Mouse (Mus musculus): ENCODE results near the gene Bud31. TPM values are rescaled to one million over a fixed set of nuclear protein-coding genes. Genes with fewer than 3 reads are reported as not detected.

The Bud31 gene
- polyA plus RNA-seq, 1 experiment from 2014 or later, result 186 TPM

DNA sequence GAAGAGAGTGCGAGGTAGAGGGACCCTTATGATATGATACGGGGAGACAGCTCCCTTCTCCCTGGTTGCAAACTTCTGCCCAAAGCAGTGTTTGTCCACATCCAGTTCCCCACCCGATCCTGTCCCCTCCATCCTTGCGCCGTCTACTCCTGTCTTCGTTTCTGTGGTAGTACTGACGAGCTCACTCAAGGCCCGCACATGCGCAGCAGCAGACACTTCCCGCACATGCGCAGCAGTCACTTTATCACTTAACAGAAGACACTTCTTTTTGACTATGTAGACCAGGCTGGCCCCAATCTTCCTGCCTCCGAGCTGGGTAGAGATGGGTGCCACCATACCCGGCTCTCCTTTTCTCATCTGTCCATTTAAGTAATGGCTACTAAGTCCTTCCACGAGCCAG is 21.2 kb downstream of the Bud31 start:
- peaks cover 5% of the 10 kb centered on the region; the same call in 1 of the 2 replicates for H3K4me1 ChIP-seq (replicated peaks; ENCODE audit: insufficient read depth, low read length)
- peaks cover 40% of the 10 kb centered on the region; the same call in 1 of the 2 replicates for H3K36me3 ChIP-seq (ENCODE audit: insufficient read depth, low read length)
- no peaks in the 10 kb centered on the region for H3K9me3 ChIP-seq (replicated peaks; ENCODE audit: low read length)
- no peak overlapping the region for H3K9ac ChIP-seq (ENCODE audit: low read depth, low read length)
- H3K27ac ChIP-seq, result no peak overlapping the region
- DNase-seq (ENCODE audit: low spot score) (no peak), ATAC-seq (replicated peaks; ENCODE audit: low FRiP score, low read depth) (no peak)
- H3K27me3 ChIP-seq (ENCODE audit: insufficient read depth, low read length), result no peaks in the 10 kb centered on the region
- 96% methylated on average over 14 of the region's 14 CpGs for WGBS
- no peak overlapping the region for H3K4me3 ChIP-seq (replicated peaks; ENCODE audit: low read depth, low read length)
- no peak for TF ChIP-seq CTCF (IDR thresholded peaks at IDR 0.05; ENCODE audit: low read depth)
- no peak overlapping the region for H3K4me2 ChIP-seq (ENCODE audit: low read length)

DNA sequence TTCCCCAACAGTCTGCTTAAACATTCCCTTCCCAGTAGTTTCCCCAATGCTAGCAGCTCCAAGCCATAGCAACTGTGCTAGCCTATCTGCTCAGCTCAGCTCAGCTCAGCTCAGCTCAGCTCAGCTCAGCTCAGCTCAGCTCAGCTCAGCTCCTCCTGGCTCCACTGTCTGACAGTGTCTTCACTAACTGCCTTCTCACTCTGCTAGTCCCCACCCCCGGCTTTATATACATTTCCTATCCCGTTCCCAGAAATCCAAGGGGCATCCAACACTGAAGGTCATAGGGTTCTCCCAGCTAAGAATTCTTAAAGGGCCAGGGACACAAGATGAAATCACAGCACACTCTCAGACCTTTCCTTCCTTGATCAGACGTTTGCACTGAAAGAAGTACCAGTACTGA is 24.5 kb downstream of the Bud31 start:
- Histone ChIP-seq H3K27me3 (ENCODE audit: insufficient read depth, low read length) (no peaks in the 10 kb centered on the region), H3K9ac (ENCODE audit: low read depth, low read length) (no peak overlapping the region)
- DNase-seq (ENCODE audit: low spot score), result peak; percentile 40

DNA sequence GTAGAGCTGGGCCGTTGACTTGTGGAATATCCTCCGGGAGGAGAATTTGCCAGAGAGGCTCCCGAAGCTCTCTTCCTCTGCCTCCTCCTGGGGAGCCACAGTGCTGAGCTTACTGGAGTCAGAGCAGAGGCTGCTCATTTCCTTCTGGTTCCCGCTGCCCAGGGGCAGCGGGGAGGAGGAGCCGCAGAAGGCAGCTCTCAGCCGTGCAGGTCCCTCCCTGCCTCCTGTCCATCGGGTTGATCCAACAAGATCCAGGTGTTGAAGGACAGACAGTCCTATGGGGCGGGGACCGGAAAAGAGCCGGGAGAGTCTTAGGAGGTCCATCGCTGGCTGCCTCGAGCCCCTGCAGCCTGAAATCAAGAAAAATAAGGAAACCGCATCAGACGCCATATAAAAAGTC is 25.0 kb downstream of the Bud31 start:
- H3K4me2 ChIP-seq (ENCODE audit: low read length), result no peak overlapping the region
- peak overlapping the region; percentile 5; the same call in 1 of the 2 replicates for H3K27ac ChIP-seq
- DNase-seq (ENCODE audit: low spot score) (no peak), ATAC-seq (replicated peaks; ENCODE audit: low FRiP score, low read depth) (no peak)
- H3K4me3 ChIP-seq (replicated peaks; ENCODE audit: low read depth, low read length), result no peak overlapping the region
- H3K36me3 ChIP-seq (ENCODE audit: insufficient read depth, low read length), result 0 out of 2 replicates have a peak, but pooled peaks cover 19% of the 10 kb centered on the region
- peaks cover 12% of the 10 kb centered on the region for H3K4me1 ChIP-seq (replicated peaks; ENCODE audit: insufficient read depth, low read length)
- WGBS, result 80% methylated on average over 15 of the region's 15 CpGs
- no peaks in the 10 kb centered on the region for H3K27me3 ChIP-seq (ENCODE audit: insufficient read depth, low read length)
- no peaks in the 10 kb centered on the region for H3K9me3 ChIP-seq (replicated peaks; ENCODE audit: low read length)
- no peak for TF ChIP-seq CTCF (IDR thresholded peaks at IDR 0.05; ENCODE audit: low read depth)
- no peak overlapping the region for H3K9ac ChIP-seq (ENCODE audit: low read depth, low read length)

More for the DNA sequence above, 24.5 kb downstream of the Bud31 start:
- Histone ChIP-seq H3K4me2 (ENCODE audit: low read length) (peak overlapping the region; percentile 5; the same call in 1 of the 2 replicates), H3K4me3 (replicated peaks; ENCODE audit: low read depth, low read length) (no peak overlapping the region), H3K4me1 (replicated peaks; ENCODE audit: insufficient read depth, low read length) (peaks cover 12% of the 10 kb centered on the region), H3K27ac (peak overlapping the region; percentile 5; the same call in 1 of the 2 replicates), H3K36me3 (ENCODE audit: insufficient read depth, low read length) (0 out of 2 replicates have a peak, but pooled peaks cover 21% of the 10 kb centered on the region), H3K9me3 (replicated peaks; ENCODE audit: low read length) (no peaks in the 10 kb centered on the region)
- TF ChIP-seq CTCF (IDR thresholded peaks at IDR 0.05; ENCODE audit: low read depth), result no peak
- WGBS, result 44% methylated on average over 3 of the region's 3 CpGs
- ATAC-seq (replicated peaks; ENCODE audit: low FRiP score, low read depth), result no peak

DNA sequence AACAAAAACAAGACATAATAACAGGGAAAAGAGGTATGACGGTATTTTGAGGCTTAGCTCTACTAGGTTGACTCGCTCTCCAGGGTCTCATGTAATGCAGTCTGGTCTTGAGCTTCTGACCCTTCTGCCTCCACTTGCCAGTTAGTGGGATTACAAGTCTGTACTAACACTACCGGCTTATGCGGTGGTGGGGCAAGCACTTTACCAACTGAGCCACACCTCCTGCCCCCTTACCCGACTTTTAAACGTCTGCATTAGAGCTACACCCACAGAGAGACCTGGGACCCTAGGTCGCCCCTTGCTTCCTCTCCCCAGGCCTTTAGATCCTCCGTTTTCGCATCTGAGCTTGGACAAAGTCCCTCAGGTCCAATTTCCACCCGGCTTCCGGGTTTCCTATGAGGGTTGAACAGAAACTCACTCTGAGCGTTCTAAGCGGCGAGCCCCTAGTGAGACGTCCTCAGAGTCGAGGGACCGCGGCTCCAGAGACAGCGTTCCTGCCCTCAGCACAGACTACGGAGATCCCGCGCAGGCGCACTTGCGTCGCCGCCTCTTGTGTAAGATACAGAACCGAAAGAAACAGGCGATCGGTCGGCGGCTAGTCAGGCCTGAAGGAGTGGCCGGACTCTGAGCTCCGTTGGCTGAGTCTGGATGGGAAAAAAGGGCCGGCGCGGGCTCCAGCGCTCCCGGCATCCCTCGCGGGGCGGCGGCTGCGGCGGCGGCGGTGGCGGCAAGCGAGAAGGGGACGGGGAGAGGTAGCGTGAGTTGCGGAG is 26.6 kb downstream of the Bud31 start, which contains the start of the genes Ptcd1 and Cpsf4:
Ptcd1 (minus strand) TSS at position 573 of the 770 bp plus-strand sequence.
Cpsf4 (plus strand) TSS at position 678 of the 770 bp plus-strand sequence.
- peak within 1 kb of the TSS; percentile 92 for H3K4me2 ChIP-seq (ENCODE audit: low read length)
- no peaks in the 10 kb centered on the region for H3K9me3 ChIP-seq (replicated peaks; ENCODE audit: low read length)
- TF ChIP-seq CTCF (IDR thresholded peaks at IDR 0.05; ENCODE audit: low read depth), result no peak
- H3K4me1 ChIP-seq (replicated peaks; ENCODE audit: insufficient read depth, low read length), result peaks cover 12% of the 10 kb centered on the region
- peak within 1 kb of the TSS; percentile 96 for H3K9ac ChIP-seq (ENCODE audit: low read depth, low read length)
- H3K27me3 ChIP-seq (ENCODE audit: insufficient read depth, low read length), result no peaks in the 10 kb centered on the region
- 0 out of 2 replicates have a peak, but pooled peaks cover 16% of the 10 kb centered on the region for H3K36me3 ChIP-seq (ENCODE audit: insufficient read depth, low read length)
- DNase-seq (ENCODE audit: low spot score) (peak; percentile 99), ATAC-seq (replicated peaks; ENCODE audit: low FRiP score, low read depth) (peak; percentile 92)
- peak within 1 kb of the TSS; percentile 83 for H3K4me3 ChIP-seq (replicated peaks; ENCODE audit: low read depth, low read length)
- H3K27ac ChIP-seq, result peak within 1 kb of the TSS; percentile 91
- under 1% methylated on average over 48 of the region's 51 CpGs for WGBS

DNA sequence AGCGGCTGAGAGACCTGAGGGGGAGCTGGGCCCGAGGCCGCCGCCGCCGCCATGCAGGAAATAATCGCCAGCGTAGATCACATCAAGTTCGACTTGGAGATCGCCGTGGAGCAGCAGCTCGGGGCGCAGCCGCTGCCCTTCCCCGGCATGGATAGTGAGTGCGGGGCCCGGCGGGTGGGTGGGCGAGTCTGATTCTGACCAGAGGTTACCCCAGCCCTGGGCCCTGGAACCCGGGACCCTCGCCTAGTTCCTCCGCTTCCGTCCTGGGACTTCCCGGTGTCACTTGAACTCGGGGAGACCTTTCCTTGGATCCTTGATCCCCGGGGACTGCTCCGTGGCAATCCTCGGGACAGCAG is 27.1 kb downstream of the Bud31 start:
- ATAC-seq (replicated peaks; ENCODE audit: low FRiP score, low read depth) (peak; percentile 55), DNase-seq (ENCODE audit: low spot score) (no peak)
- H3K9me3 ChIP-seq (replicated peaks; ENCODE audit: low read length), result no peaks in the 10 kb centered on the region
- H3K36me3 ChIP-seq (ENCODE audit: insufficient read depth, low read length), result 0 out of 2 replicates have a peak, but pooled peaks cover 20% of the 10 kb centered on the region
- H3K4me3 ChIP-seq (replicated peaks; ENCODE audit: low read depth, low read length), result peak overlapping the region; percentile 83
- peak overlapping the region; percentile 96 for H3K9ac ChIP-seq (ENCODE audit: low read depth, low read length)
- peak overlapping the region; percentile 92 for H3K4me2 ChIP-seq (ENCODE audit: low read length)
- no peak for TF ChIP-seq CTCF (IDR thresholded peaks at IDR 0.05; ENCODE audit: low read depth)
- peaks cover 12% of the 10 kb centered on the region for H3K4me1 ChIP-seq (replicated peaks; ENCODE audit: insufficient read depth, low read length)
- H3K27me3 ChIP-seq (ENCODE audit: insufficient read depth, low read length), result no peaks in the 10 kb centered on the region
- WGBS, result 0% methylated on average over 27 of the region's 28 CpGs
- H3K27ac ChIP-seq, result peak overlapping the region; percentile 91

DNA sequence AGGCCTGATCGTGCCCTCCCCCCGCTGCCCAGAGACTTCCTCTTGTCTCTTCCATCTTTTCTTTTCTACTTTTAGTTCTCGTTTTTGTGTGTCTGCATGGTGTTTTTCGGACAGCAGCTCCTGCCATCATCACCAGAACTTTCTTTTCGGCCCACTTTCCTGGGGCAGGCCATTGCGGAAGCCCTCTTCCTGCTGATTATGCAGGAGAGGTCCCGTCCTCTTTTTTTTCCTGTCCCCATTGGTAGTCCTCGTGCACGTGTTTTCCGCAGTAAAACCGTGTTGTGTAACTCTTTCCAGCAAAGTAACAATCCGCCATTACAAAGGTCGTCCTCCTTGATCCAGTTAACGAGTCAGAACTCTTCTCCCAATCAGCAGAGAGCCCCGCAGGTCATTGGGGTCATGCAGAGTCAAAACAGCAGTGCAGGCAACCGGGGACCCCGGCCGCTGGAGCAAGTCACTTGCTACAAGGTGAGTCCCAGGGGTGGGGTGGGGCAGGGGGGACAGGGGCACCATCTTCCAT is 38.4 kb downstream of the Bud31 start:
- TF ChIP-seq CTCF (IDR thresholded peaks at IDR 0.05; ENCODE audit: low read depth), result no peak
- H3K36me3 ChIP-seq (ENCODE audit: insufficient read depth, low read length), result peaks cover 71% of the 10 kb centered on the region
- no peak overlapping the region for H3K9ac ChIP-seq (ENCODE audit: low read depth, low read length)
- no peaks in the 10 kb centered on the region for H3K4me1 ChIP-seq (replicated peaks; ENCODE audit: insufficient read depth, low read length)
- no peak for ATAC-seq (replicated peaks; ENCODE audit: low FRiP score, low read depth)
- WGBS, result 76% methylated on average over 18 of the region's 18 CpGs
- no peak overlapping the region for H3K4me3 ChIP-seq (replicated peaks; ENCODE audit: low read depth, low read length)
- H3K27me3 ChIP-seq (ENCODE audit: insufficient read depth, low read length), result no peaks in the 10 kb centered on the region
- no peak overlapping the region for H3K27ac ChIP-seq
- H3K4me2 ChIP-seq (ENCODE audit: low read length), result no peak overlapping the region
- H3K9me3 ChIP-seq (replicated peaks; ENCODE audit: low read length), result no peaks in the 10 kb centered on the region
- no peak for DNase-seq (ENCODE audit: low spot score)

Measured in kidney, postnatal 0 days (tissue).